Mouse (Mus musculus): ENCODE measurements around the gene Gm3139.
"Not testable (repeated sequence)": the region's sequence is repeated elsewhere in the genome, so short reads cannot be mapped to it uniquely, and the experiment has no call there.

Gm3139 gene

DNA sequence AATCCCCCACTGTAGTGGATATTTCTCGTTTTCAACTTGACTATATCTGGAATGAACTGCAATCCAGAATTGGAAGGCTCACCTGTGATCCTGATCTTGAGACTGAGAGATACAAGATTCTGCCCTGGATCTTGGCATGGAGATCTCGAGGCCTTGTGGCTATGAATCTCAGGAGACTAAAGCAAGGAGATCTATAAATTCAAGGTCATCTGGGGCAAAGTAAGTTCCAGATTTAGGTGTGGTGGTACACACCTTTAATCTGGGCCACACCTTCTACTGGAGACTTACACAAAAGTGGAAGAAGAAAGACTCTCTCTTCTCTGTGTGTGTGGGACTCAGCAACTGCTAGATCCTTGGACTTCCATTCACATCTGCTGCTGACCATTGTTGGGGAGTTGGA lies at the start of gene Gm3139:
Gene Gm3139, plus strand, starts transcription at position 301 of the 400 bp plus-strand sequence.
- not testable (repeated sequence) for DNase-seq (ENCODE audit: low spot score)
